Mouse (Mus musculus): ENCODE measurements at regions not wholly inside any gene's neighbourhood (a gene's known extent, or its start where the extent isn't known, plus 50 kb on each side); places are given as distances from the start of the nearest gene placed in this dataset.

DNA sequence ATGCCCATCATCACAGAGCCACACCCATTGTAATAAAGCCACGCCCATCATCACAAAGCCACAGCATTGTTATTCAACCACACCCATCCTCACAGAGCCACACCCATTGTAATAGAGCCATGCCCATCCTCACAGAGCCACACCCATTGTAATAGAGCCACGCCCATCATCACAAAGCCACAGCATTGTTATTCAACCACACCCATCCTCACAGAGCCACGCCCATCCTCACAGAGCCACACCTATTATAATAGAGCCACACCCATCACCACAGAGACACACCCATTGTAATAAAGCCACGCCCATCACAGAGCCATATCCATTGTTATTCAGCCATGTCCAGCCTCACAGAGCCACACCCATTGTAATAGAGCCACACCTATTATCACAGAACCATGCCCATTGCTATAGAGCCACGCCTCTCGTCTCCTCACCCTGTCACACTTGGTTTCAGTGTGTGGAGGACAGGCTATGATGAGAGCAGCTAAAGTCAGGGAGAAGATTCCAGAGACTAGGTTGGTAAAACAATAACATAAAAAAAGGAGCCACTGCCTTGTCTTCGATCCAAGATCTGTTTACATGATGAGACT, 85.6 kb downstream of the Gxylt1 start:
- Histone ChIP-seq H3K27ac (ENCODE audit: control insufficient read depth, insufficient read depth, low read length) (no peak overlapping the region), H3K27me3 (ENCODE audit: control insufficient read depth, insufficient read depth, low read length) (no peaks in the 10 kb centered on the region), H3K36me3 (ENCODE audit: control insufficient read depth, insufficient read depth, low read length) (no peaks in the 10 kb centered on the region), H3K4me1 (replicated peaks; ENCODE audit: control insufficient read depth, insufficient read depth, low read length) (no peaks in the 10 kb centered on the region), H3K4me3 (ENCODE audit: control insufficient read depth, insufficient read depth, low read length) (no peak overlapping the region)
- DNase-seq, result no peak
- TF ChIP-seq CTCF (IDR thresholded peaks at IDR 0.05; ENCODE audit: borderline replicate concordance, control insufficient read depth, extremely low read depth, insufficient read depth, low read length, poor library complexity) (no peak), POLR2A (IDR thresholded peaks at IDR 0.05; ENCODE audit: control insufficient read depth, extremely low read depth, insufficient read depth, low read length, poor library complexity) (no peak)
- 89% methylated on average over 7 of the region's 7 CpGs for WGBS

DNA sequence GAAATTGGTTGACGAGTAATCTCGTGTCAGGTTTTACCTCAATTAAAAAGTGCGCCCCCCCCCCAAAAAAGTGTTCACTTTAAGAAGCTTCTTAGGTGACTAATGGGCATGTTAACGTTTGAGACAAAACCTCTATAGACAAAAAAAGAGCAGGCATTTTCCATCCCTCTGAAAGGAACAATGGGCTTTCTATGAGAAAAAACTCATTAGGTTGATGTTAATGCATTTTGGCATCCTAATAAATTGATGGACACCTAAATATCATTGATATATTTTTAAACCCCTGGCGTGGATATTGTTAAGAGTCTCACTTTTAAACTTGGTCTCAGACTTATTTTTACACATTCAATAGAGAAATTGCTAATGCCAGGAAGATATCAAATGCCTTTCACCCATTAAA, 98.8 kb downstream of the Gxylt1 start:
- TF ChIP-seq CTCF (IDR thresholded peaks at IDR 0.05; ENCODE audit: borderline replicate concordance, control insufficient read depth, extremely low read depth, insufficient read depth, low read length, poor library complexity), result no peak
- no peak for TF ChIP-seq POLR2A (IDR thresholded peaks at IDR 0.05; ENCODE audit: control insufficient read depth, extremely low read depth, insufficient read depth, low read length, poor library complexity)
- H3K27me3 ChIP-seq (ENCODE audit: control insufficient read depth, insufficient read depth, low read length), result no peaks in the 10 kb centered on the region
- DNase-seq, result no peak
- no peak overlapping the region for H3K4me3 ChIP-seq (ENCODE audit: control insufficient read depth, insufficient read depth, low read length)
- H3K4me1 ChIP-seq (replicated peaks; ENCODE audit: control insufficient read depth, insufficient read depth, low read length), result no peaks in the 10 kb centered on the region
- WGBS, result 90% methylated on average over 5 of the region's 5 CpGs
- no peak overlapping the region for H3K27ac ChIP-seq (ENCODE audit: control insufficient read depth, insufficient read depth, low read length)
- H3K36me3 ChIP-seq (ENCODE audit: control insufficient read depth, insufficient read depth, low read length), result no peaks in the 10 kb centered on the region

DNA sequence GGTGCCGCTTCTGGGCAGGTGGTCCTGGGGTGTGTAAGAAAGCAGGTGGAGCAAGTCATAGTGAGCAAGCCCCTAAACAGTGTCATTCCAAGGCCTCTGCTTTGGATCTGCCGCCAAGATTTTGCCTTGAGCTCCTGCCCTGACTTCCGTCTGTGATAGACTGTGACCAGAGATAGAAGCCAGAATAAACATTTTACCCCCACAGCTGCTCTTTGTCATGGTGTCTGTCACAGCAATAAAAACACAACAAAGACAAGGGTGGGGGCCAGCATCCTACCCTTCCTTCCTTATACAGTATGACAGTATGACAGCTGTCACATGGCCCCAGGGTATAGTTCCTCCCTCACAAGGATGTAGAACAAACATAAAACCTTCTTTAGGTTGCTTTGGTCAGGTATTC, 106.2 kb downstream of the Gxylt1 start:
- no peak overlapping the region for H3K4me3 ChIP-seq (ENCODE audit: control insufficient read depth, insufficient read depth, low read length)
- no peaks in the 10 kb centered on the region for H3K36me3 ChIP-seq (ENCODE audit: control insufficient read depth, insufficient read depth, low read length)
- no peak overlapping the region for H3K27ac ChIP-seq (ENCODE audit: control insufficient read depth, insufficient read depth, low read length)
- DNase-seq, result no peak
- WGBS, result 85% methylated on average over 3 of the region's 3 CpGs
- no peaks in the 10 kb centered on the region for H3K4me1 ChIP-seq (replicated peaks; ENCODE audit: control insufficient read depth, insufficient read depth, low read length)
- TF ChIP-seq POLR2A (IDR thresholded peaks at IDR 0.05; ENCODE audit: control insufficient read depth, extremely low read depth, insufficient read depth, low read length, poor library complexity) (no peak), CTCF (IDR thresholded peaks at IDR 0.05; ENCODE audit: borderline replicate concordance, control insufficient read depth, extremely low read depth, insufficient read depth, low read length, poor library complexity) (no peak)
- no peaks in the 10 kb centered on the region for H3K27me3 ChIP-seq (ENCODE audit: control insufficient read depth, insufficient read depth, low read length)

GRCm38 (mm10) chr15:93167451-93167850, 107.5 kb downstream of the Gxylt1 start:
- no peak for TF ChIP-seq CTCF (IDR thresholded peaks at IDR 0.05; ENCODE audit: borderline replicate concordance, control insufficient read depth, extremely low read depth, insufficient read depth, low read length, poor library complexity)
- TF ChIP-seq POLR2A (IDR thresholded peaks at IDR 0.05; ENCODE audit: control insufficient read depth, extremely low read depth, insufficient read depth, low read length, poor library complexity), result no peak
- Histone ChIP-seq H3K4me3 (ENCODE audit: control insufficient read depth, insufficient read depth, low read length) (no peak overlapping the region), H3K36me3 (ENCODE audit: control insufficient read depth, insufficient read depth, low read length) (no peaks in the 10 kb centered on the region), H3K4me1 (replicated peaks; ENCODE audit: control insufficient read depth, insufficient read depth, low read length) (no peaks in the 10 kb centered on the region), H3K27me3 (ENCODE audit: control insufficient read depth, insufficient read depth, low read length) (no peaks in the 10 kb centered on the region), H3K27ac (ENCODE audit: control insufficient read depth, insufficient read depth, low read length) (no peak overlapping the region)
- DNase-seq, result no peak
- 95% methylated on average over 9 of the region's 9 CpGs for WGBS

GRCm38 (mm10) chr15:93161924-93162910, 112.8 kb downstream of the Gxylt1 start:
- no peak for DNase-seq
- no peaks in the 10 kb centered on the region for H3K36me3 ChIP-seq (ENCODE audit: control insufficient read depth, insufficient read depth, low read length)
- no peaks in the 10 kb centered on the region for H3K27me3 ChIP-seq (ENCODE audit: control insufficient read depth, insufficient read depth, low read length)
- no peak overlapping the region for H3K4me3 ChIP-seq (ENCODE audit: control insufficient read depth, insufficient read depth, low read length)
- H3K27ac ChIP-seq (ENCODE audit: control insufficient read depth, insufficient read depth, low read length), result no peak overlapping the region
- WGBS, result 81% methylated on average over 25 of the region's 25 CpGs
- no peak for TF ChIP-seq POLR2A (IDR thresholded peaks at IDR 0.05; ENCODE audit: control insufficient read depth, extremely low read depth, insufficient read depth, low read length, poor library complexity)
- no peaks in the 10 kb centered on the region for H3K4me1 ChIP-seq (replicated peaks; ENCODE audit: control insufficient read depth, insufficient read depth, low read length)

DNA sequence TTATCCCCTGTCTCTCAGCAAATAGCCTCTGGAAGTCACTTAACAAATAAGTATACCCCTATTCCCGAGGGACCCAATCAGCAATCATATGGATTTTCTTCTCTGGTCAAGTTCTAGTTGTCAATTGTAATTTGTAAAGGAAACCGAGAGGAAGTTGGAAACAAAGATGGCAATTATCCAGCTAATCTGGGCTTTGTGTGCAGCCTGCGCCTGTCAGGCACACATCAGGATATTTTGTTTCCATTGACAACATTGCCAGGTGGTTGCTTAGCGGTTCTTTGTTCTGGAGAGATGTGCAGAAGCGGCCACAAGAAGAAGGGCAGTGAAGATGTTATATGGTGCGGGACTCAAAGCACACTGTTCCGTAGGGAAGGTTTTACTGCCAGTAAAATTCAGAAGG, 113.7 kb downstream of the Gxylt1 start:
- H3K36me3 ChIP-seq (ENCODE audit: control insufficient read depth, insufficient read depth, low read length), result no peaks in the 10 kb centered on the region
- H3K4me1 ChIP-seq (replicated peaks; ENCODE audit: control insufficient read depth, insufficient read depth, low read length), result no peaks in the 10 kb centered on the region
- H3K27ac ChIP-seq (ENCODE audit: control insufficient read depth, insufficient read depth, low read length), result no peak overlapping the region
- no peak for DNase-seq
- H3K27me3 ChIP-seq (ENCODE audit: control insufficient read depth, insufficient read depth, low read length), result no peaks in the 10 kb centered on the region
- 82% methylated on average over 7 of the region's 7 CpGs for WGBS
- TF ChIP-seq POLR2A (IDR thresholded peaks at IDR 0.05; ENCODE audit: control insufficient read depth, extremely low read depth, insufficient read depth, low read length, poor library complexity), result no peak
- TF ChIP-seq CTCF (IDR thresholded peaks at IDR 0.05; ENCODE audit: borderline replicate concordance, control insufficient read depth, extremely low read depth, insufficient read depth, low read length, poor library complexity), result no peak
- no peak overlapping the region for H3K4me3 ChIP-seq (ENCODE audit: control insufficient read depth, insufficient read depth, low read length)

Measured in thymus, adult 2 months (tissue).